Comparison of ENCODE assay signal across 8 mouse cellular contexts in the genomic region with DNA sequence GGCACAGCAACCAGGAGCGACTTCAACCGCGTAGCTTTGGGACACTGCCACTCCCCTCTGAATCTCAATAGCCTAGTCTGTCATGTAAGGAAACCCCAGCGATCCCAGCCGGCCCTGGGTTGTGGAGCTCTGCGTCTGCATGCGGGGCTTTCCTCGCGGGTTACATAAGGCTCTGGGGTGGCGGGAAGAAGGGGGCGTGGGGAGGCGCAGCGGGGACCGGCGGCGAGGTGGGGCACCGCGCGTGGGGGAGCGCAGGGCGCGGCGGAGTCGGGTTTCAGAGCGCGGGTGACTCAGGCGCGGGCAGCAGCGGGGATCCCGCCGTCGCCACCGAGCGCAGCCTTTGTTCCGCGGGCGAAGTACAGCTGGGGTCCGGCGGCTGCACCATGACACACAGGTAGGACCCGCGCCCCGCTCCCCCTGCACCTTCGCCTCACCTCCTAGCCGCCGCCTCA. TPM values are rescaled to one million over a fixed set of nuclear protein-coding genes. Genes with fewer than 3 reads are reported as not detected.
DNase-seq lines count a peak whose midpoint lies in the region; ATAC-seq lines count a peak whose summit lies in the region.

A gene (plus strand): TSS at position 193 of the 452 bp plus-strand sequence.

- H3K4me1 ChIP-seq in lung, embryonic 16.5 days (replicated peaks; ENCODE audit: control insufficient read depth, insufficient read depth, low read length) = peaks cover 27% of the 10 kb centered on the region
- peaks cover 12% of the 10 kb centered on the region for H3K4me1 ChIP-seq in embryonic facial prominence, embryonic 10.5 days
- peaks cover 13% of the 10 kb centered on the region for H3K4me1 ChIP-seq in heart, embryonic 10.5 days
- H3K4me1 ChIP-seq in limb, embryonic 13.5 days = peaks cover 19% of the 10 kb centered on the region
- peaks cover 10% of the 10 kb centered on the region; the same call in 1 of the 2 replicates for H3K4me1 ChIP-seq in stomach, embryonic 14.5 days (ENCODE audit: control insufficient read depth, insufficient read depth, low read length)

- WGBS in lung, embryonic 16.5 days = under 1% methylated on average over 45 of the region's 45 CpGs
- under 1% methylated on average over 45 of the region's 45 CpGs for WGBS in embryonic facial prominence, embryonic 10.5 days
- under 1% methylated on average over 44 of the region's 45 CpGs for WGBS in heart, embryonic 10.5 days
- under 1% methylated on average over 40 of the region's 45 CpGs for WGBS in limb, embryonic 13.5 days
- under 1% methylated on average over 40 of the region's 45 CpGs for WGBS in stomach, embryonic 14.5 days

- peaks cover 22% of the 10 kb centered on the region for H3K27me3 ChIP-seq in lung, embryonic 16.5 days (ENCODE audit: control insufficient read depth, insufficient read depth, low read depth, low read length)
- peaks cover 80% of the 10 kb centered on the region for H3K27me3 ChIP-seq in embryonic facial prominence, embryonic 10.5 days (replicated peaks; ENCODE audit: low read depth, poor library complexity, severe bottlenecking)
- peaks cover 77% of the 10 kb centered on the region for H3K27me3 ChIP-seq in heart, embryonic 10.5 days (ENCODE audit: insufficient read depth, poor library complexity, severe bottlenecking)
- peaks cover 83% of the 10 kb centered on the region for H3K27me3 ChIP-seq in limb, embryonic 13.5 days
- peaks cover 31% of the 10 kb centered on the region for H3K27me3 ChIP-seq in stomach, embryonic 14.5 days (ENCODE audit: control insufficient read depth, insufficient read depth, low read length)

- no peak for DNase-seq in lung, postnatal 14 days
- peak; percentile 58 for DNase-seq in embryonic facial prominence, embryonic 10.5 days (ENCODE audit: low spot score)
- DNase-seq in heart, embryonic 10.5 days (ENCODE audit: low spot score) = no peak
- no peak for DNase-seq in layer of hippocampus, postnatal 36 days

- peak within 1 kb of the TSS; percentile 63 for H3K4me3 ChIP-seq in lung, embryonic 16.5 days (ENCODE audit: low read length)
- H3K4me3 ChIP-seq in embryonic facial prominence, embryonic 10.5 days = peak within 1 kb of the TSS; percentile 70
- H3K4me3 ChIP-seq in heart, embryonic 10.5 days = peak within 1 kb of the TSS; percentile 65
- H3K4me3 ChIP-seq in limb, embryonic 13.5 days = peak within 1 kb of the TSS; percentile 56
- H3K4me3 ChIP-seq in stomach, embryonic 14.5 days (ENCODE audit: low read depth, low read length) = peak within 1 kb of the TSS; percentile 47

- H3K36me3 ChIP-seq in lung, embryonic 16.5 days (ENCODE audit: control insufficient read depth, insufficient read depth, low read length) = no peaks in the 10 kb centered on the region
- no peaks in the 10 kb centered on the region for H3K36me3 ChIP-seq in embryonic facial prominence, embryonic 10.5 days (replicated peaks)
- no peaks in the 10 kb centered on the region for H3K36me3 ChIP-seq in heart, embryonic 10.5 days
- no peaks in the 10 kb centered on the region for H3K36me3 ChIP-seq in limb, embryonic 13.5 days
- no peaks in the 10 kb centered on the region for H3K36me3 ChIP-seq in stomach, embryonic 14.5 days (ENCODE audit: control insufficient read depth, insufficient read depth, low read length)

- H3K4me2 ChIP-seq in lung, embryonic 16.5 days (ENCODE audit: low read depth, low read length) = peak within 1 kb of the TSS; percentile 81
- peak within 1 kb of the TSS; percentile 93 for H3K4me2 ChIP-seq in limb, embryonic 13.5 days (replicated peaks)
- peak within 1 kb of the TSS; percentile 86 for H3K4me2 ChIP-seq in stomach, embryonic 14.5 days (replicated peaks; ENCODE audit: low read depth, low read length)

- peak; percentile 52 for ATAC-seq in lung, embryonic 16.5 days (ENCODE audit: low read depth)
- peak; percentile 46; the same call in 1 of the 2 replicates for ATAC-seq in limb, embryonic 13.5 days (ENCODE audit: low FRiP score, low read depth)
- no peak; the same call in 1 of the 2 replicates for ATAC-seq in stomach, embryonic 14.5 days (ENCODE audit: insufficient number of reproducible peaks, insufficient read depth, low FRiP score, low read depth)
- ATAC-seq in CD4-positive, CD25-positive, alpha-beta regulatory T cell, adult 4 months = no peak

- H3K27ac ChIP-seq in lung, embryonic 16.5 days (ENCODE audit: low read length) = peak within 1 kb of the TSS; percentile 30; the same call in 1 of the 2 replicates
- H3K27ac ChIP-seq in embryonic facial prominence, embryonic 10.5 days (replicated peaks) = peak within 1 kb of the TSS; percentile 75
- H3K27ac ChIP-seq in heart, embryonic 10.5 days = peak within 1 kb of the TSS; percentile 42; the same call in 1 of the 2 replicates
- no peak within 1 kb of the TSS for H3K27ac ChIP-seq in limb, embryonic 13.5 days
- no peak within 1 kb of the TSS; the same call in 1 of the 2 replicates for H3K27ac ChIP-seq in stomach, embryonic 14.5 days (ENCODE audit: low read length)

- no peaks in the 10 kb centered on the region for H3K9me3 ChIP-seq in lung, embryonic 16.5 days (ENCODE audit: control insufficient read depth, low read length)
- no peaks in the 10 kb centered on the region for H3K9me3 ChIP-seq in embryonic facial prominence, embryonic 10.5 days
- no peaks in the 10 kb centered on the region for H3K9me3 ChIP-seq in heart, embryonic 10.5 days
- no peaks in the 10 kb centered on the region for H3K9me3 ChIP-seq in limb, embryonic 13.5 days
- H3K9me3 ChIP-seq in stomach, embryonic 14.5 days (ENCODE audit: control insufficient read depth, low read depth, low read length) = no peaks in the 10 kb centered on the region

- H3K9ac ChIP-seq in lung, embryonic 16.5 days (ENCODE audit: low read length) = peak within 1 kb of the TSS; percentile 72
- H3K9ac ChIP-seq in limb, embryonic 13.5 days = peak within 1 kb of the TSS; percentile 67
- H3K9ac ChIP-seq in stomach, embryonic 14.5 days (replicated peaks; ENCODE audit: low read depth, low read length) = peak within 1 kb of the TSS; percentile 33

RNA-seq across cellular contexts. Expression of the gene that starts here (rescaled TPM):
- polyA plus RNA-seq in lung, embryonic 16.5 days (2015; fragmentation: Nextera tagmentation; extraction: Ambion mirVana) = 31.0 TPM in 2 replicates
- polyA plus RNA-seq in embryonic facial prominence, embryonic 10.5 days (2016; fragmentation: Nextera tagmentation; extraction: Ambion mirVana) = 6.7 and 8.1 TPM in 2 replicates
- polyA plus RNA-seq in heart, embryonic 10.5 days (2016; fragmentation: Nextera tagmentation; extraction: Ambion mirVana) = 1.1 and 1.5 TPM in 2 replicates
- 19.1 and 19.3 TPM in 2 replicates for polyA plus RNA-seq in limb, embryonic 13.5 days (2015; fragmentation: Nextera tagmentation; extraction: Ambion mirVana)
- 23.1 and 23.8 TPM in 2 replicates for polyA plus RNA-seq in stomach, embryonic 14.5 days (2014; fragmentation: Nextera tagmentation; extraction: Ambion mirVana)
- polyA plus RNA-seq in CD4-positive, CD25-positive, alpha-beta regulatory T cell, adult 4 months (2017; shearing (Covaris generic)) = 1 to 10 TPM; 3.2 to 3.9 TPM
- total RNA-seq in layer of hippocampus, postnatal 36 days (2021) = 1 to 10 TPM; 5.6 to 7.8 TPM

Comparison
In these comparisons a context has a peak if more than half of its experiments do, and no peak if none do; other contexts are left out.
1. ATAC-seq: peak in lung, embryonic 16.5 days (single experiment) and limb, embryonic 13.5 days (single experiment); none in stomach, embryonic 14.5 days (single experiment) and CD4-positive, CD25-positive, alpha-beta regulatory T cell, adult 4 months (single experiment).
2. H3K27ac ChIP-seq: peak in lung, embryonic 16.5 days (single experiment), embryonic facial prominence, embryonic 10.5 days (single experiment) and heart, embryonic 10.5 days (single experiment); none in limb, embryonic 13.5 days (single experiment) and stomach, embryonic 14.5 days (single experiment).
3. Peak in every context shown above with its lines, with median percentiles within 50 percentile points of each other: H3K4me2 ChIP-seq, H3K4me3 ChIP-seq and H3K9ac ChIP-seq.